Mouse (Mus musculus): ENCODE measurements around the gene Gli3. TPM values are rescaled to one million over a fixed set of nuclear protein-coding genes. Genes with fewer than 3 reads are reported as not detected.

The Gli3 gene
- polyA plus RNA-seq, 1 experiment from 2014 or later, result 23.1 TPM

DNA sequence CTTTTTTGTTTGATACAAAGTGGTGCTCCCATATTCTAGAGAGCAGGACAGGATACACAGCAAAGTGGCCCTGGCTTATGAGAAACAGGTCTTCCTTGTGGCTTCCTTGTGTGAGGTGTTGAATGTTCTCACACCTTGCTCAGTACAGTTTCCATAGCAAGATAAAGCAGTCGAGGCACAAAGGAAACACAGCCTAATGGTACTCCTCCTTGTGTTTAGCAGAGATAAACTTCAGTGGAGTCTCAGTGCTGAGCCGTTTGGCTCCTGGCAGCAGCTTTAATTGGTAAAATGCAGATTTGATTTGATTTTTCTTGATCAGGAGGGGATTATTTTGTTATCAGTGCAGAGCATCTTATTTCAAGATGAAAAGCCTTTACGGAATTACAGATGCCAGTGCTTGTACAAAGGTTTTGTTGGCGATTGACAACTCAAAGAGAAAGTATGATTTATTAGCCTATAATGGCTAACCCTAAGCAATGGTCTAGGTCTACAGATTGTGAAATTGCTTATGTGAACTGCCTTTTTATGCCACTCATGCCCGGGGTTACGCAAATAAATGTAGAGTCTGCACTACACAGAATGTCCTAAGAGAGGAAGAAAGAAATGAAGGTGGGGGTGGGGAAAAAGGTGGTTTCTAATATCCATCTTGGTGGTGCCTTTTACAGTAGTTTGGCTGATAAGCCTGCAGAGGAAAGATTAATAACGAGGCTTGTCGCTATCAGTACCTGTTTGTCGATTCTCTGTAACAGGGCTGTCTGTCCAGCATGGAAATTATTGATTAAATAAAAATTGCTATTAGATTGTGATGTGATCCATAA is 207.3 kb downstream of the Gli3 start:
- ATAC-seq (ENCODE audit: insufficient number of reproducible peaks, low FRiP score, low TSS enrichment, low read depth), result no peak
- peaks cover 8% of the 10 kb centered on the region; the same call in 1 of the 2 replicates for H3K4me1 ChIP-seq
- H3K9ac ChIP-seq, result no peak overlapping the region
- no peaks in the 10 kb centered on the region for H3K36me3 ChIP-seq
- H3K4me2 ChIP-seq (replicated peaks), result no peak overlapping the region
- WGBS, result 69% methylated on average over 9 of the region's 9 CpGs
- H3K9me3 ChIP-seq (replicated peaks), result no peaks in the 10 kb centered on the region
- H3K27ac ChIP-seq (replicated peaks), result no peak overlapping the region
- H3K27me3 ChIP-seq, result no peaks in the 10 kb centered on the region
- no peak overlapping the region for H3K4me3 ChIP-seq (replicated peaks)

DNA sequence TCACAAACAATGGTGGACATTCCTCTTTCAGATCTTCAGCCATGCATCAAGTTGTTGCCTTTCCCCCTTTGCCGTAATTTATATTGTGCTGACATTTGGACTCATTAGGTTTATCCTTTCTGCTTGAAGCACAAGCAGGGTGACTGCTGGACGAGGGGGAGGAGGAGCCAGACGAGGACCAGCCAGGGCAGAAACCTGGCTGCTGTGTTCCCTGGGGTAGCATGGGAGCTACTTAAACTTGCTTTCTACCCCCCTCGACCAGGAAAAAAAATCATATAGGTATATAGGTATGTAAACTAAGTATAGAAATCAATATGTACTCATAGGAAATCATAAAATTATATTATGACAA is 207.9 kb downstream of the Gli3 start:
- no peaks in the 10 kb centered on the region for H3K9me3 ChIP-seq (replicated peaks)
- no peak for ATAC-seq (ENCODE audit: insufficient number of reproducible peaks, low FRiP score, low TSS enrichment, low read depth)
- no peaks in the 10 kb centered on the region for H3K27me3 ChIP-seq
- peaks cover 2% of the 10 kb centered on the region; the same call in 1 of the 2 replicates for H3K4me1 ChIP-seq
- H3K36me3 ChIP-seq, result no peaks in the 10 kb centered on the region
- H3K27ac ChIP-seq (replicated peaks), result no peak overlapping the region
- no peak overlapping the region for H3K4me3 ChIP-seq (replicated peaks)
- no peak overlapping the region for H3K9ac ChIP-seq
- WGBS, result 67% methylated on average over 4 of the region's 4 CpGs
- no peak overlapping the region for H3K4me2 ChIP-seq (replicated peaks)

DNA sequence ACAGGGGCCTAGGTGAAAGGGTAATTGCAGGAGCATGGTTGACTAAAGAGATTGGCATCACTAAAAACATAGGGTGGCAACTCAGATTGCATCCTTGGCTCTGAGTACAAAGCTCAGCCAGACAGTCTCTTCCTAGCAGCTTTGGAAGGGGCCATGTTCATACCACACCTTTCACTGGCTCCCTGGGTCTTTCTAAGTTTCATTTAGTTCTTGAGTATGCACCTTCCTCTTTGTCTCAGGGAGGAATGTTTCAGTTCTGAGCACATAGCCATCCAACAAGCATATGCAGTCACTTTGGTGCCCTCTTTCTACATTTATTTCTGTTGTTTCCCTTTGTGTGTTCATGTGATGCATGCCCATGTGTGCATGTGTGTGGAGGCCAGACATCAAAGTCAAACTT is 212.4 kb downstream of the Gli3 start:
- Histone ChIP-seq H3K9ac (no peak overlapping the region), H3K27me3 (no peaks in the 10 kb centered on the region), H3K9me3 (replicated peaks) (no peaks in the 10 kb centered on the region), H3K36me3 (no peaks in the 10 kb centered on the region), H3K4me1 (no peaks in the 10 kb centered on the region), H3K4me2 (replicated peaks) (no peak overlapping the region), H3K27ac (replicated peaks) (no peak overlapping the region), H3K4me3 (replicated peaks) (no peak overlapping the region)
- ATAC-seq (ENCODE audit: insufficient number of reproducible peaks, low FRiP score, low TSS enrichment, low read depth), result no peak

DNA sequence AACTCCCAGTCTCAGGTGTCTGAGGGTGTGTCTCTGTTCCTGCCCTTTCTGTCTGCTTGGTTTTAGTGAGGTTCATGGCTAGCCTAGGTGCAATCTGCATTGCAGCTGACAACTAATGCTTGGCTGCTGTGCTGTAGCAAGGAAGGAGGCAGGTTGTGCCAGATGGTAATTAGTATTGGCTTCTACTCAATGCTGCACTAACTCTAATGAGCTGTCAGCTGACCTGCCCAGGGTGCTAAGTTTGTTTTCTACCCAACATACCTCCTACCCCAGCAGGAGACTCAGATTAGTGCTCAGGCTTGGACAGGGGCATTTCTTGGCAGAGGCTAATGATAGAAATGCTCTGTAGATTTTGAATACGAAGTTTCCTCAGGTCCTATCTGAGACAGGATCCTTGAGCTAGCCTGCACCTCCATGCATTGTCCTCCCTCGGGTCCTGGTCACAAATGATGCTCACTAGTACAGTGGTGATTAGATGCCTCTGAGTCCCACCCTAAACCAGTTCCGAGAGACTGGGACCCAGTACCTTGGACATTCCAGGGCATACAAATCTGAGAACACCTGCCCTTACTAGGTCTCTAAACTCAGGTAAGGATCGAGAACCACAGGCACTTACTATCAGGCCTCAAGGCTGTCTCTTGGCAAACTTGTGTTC is 214.2 kb downstream of the Gli3 start:
- H3K4me2 ChIP-seq (replicated peaks), result no peak overlapping the region
- 88% methylated on average over 4 of the region's 4 CpGs for WGBS
- no peak overlapping the region for H3K4me3 ChIP-seq (replicated peaks)
- no peaks in the 10 kb centered on the region for H3K36me3 ChIP-seq
- H3K27me3 ChIP-seq, result no peaks in the 10 kb centered on the region
- no peaks in the 10 kb centered on the region for H3K9me3 ChIP-seq (replicated peaks)
- H3K4me1 ChIP-seq, result no peaks in the 10 kb centered on the region
- ATAC-seq (ENCODE audit: insufficient number of reproducible peaks, low FRiP score, low TSS enrichment, low read depth), result no peak
- H3K9ac ChIP-seq, result no peak overlapping the region
- H3K27ac ChIP-seq (replicated peaks), result no peak overlapping the region

DNA sequence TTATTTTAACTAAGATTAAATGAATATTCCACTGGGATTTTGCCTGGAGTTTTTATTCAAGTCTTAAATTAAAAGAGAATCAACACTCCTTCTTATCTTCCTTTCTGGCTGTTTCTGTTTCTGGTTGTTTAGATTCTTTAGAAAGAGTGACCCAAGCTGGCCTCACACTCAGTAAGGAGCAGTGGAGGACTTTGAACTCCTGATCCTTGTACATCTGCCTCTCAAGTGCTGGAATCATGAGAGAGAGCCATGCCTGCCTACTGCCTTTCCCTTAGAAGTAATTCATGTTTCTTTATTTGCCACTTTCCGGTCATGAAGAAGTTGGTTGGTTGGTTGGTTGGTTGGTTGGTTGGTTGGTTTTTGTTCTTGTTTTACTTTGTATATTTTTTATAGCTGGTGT is 218.5 kb downstream of the Gli3 start:
- Histone ChIP-seq H3K27me3 (no peaks in the 10 kb centered on the region), H3K36me3 (no peaks in the 10 kb centered on the region), H3K9ac (no peak overlapping the region), H3K4me3 (replicated peaks) (no peak overlapping the region), H3K4me2 (replicated peaks) (no peak overlapping the region), H3K4me1 (no peaks in the 10 kb centered on the region), H3K27ac (replicated peaks) (no peak overlapping the region), H3K9me3 (replicated peaks) (no peaks in the 10 kb centered on the region)
- 92% methylated on average over 1 of the region's 1 CpGs for WGBS
- no peak for ATAC-seq (ENCODE audit: insufficient number of reproducible peaks, low FRiP score, low TSS enrichment, low read depth)

DNA sequence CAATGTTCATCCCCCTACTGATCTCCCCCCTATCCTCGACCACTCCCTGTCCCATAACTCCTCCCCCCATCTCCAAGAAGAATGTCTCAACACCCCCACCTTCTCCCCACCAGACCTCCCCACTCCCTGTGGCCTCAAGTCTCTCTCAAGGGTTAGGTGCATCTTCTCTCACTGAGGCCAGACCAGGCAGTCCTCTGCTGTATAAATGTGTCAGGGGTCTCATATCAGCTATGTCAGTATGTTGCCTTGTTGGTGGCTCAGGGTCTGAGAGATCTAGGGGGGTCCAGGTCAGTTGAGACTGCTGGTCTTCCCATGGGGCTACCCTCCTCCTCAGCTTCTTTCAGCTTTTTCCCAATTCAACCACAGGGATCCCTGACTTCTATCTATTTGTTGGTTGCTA is 220.0 kb downstream of the Gli3 start:
- no peaks in the 10 kb centered on the region for H3K9me3 ChIP-seq (replicated peaks)
- H3K4me3 ChIP-seq (replicated peaks), result no peak overlapping the region
- H3K27me3 ChIP-seq, result no peaks in the 10 kb centered on the region
- WGBS, result 44% methylated on average over 1 of the region's 1 CpGs
- H3K4me1 ChIP-seq, result no peaks in the 10 kb centered on the region
- no peak overlapping the region for H3K9ac ChIP-seq
- H3K4me2 ChIP-seq (replicated peaks), result no peak overlapping the region
- H3K36me3 ChIP-seq, result no peaks in the 10 kb centered on the region
- no peak for ATAC-seq (ENCODE audit: insufficient number of reproducible peaks, low FRiP score, low TSS enrichment, low read depth)
- H3K27ac ChIP-seq (replicated peaks), result no peak overlapping the region

DNA sequence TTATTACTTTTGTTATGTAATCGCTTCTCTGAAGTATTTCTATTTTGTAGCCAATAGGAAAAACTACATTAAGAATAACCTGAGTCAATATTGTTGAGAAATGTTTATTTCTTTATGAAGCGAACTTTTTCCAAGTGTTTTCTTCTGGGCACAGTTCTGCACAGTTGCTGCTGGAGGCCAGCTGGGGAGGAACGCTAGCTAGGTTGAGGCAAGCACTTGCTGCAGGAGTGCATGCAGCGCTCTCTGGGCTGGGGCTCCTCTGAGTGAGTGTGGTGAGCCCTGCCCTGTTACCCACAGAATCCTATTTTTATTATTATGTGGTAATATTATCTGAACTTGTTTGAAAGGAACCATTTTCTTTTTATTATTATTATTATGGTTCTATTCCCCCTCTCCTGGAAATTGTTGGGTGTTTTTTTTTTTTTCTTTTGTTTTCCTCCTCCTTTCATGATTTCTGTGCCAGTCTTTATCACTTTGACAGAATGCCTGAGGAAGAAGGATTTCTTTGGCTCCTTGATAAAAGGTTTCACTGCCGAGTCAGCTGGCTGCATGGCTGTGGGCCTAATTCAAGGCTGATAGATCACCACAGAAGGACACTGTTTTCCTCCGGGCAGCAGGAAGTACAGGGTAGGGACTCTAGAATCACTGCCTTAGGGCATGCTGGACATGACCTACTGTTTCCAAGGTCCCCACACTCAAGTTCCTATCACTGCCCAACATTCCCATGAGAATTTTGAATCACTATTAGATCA is 225.2 kb downstream of the Gli3 start:
- H3K9ac ChIP-seq, result no peak overlapping the region
- H3K27me3 ChIP-seq, result no peaks in the 10 kb centered on the region
- ATAC-seq (ENCODE audit: insufficient number of reproducible peaks, low FRiP score, low TSS enrichment, low read depth), result no peak
- no peaks in the 10 kb centered on the region for H3K36me3 ChIP-seq
- no peak overlapping the region for H3K27ac ChIP-seq (replicated peaks)
- no peaks in the 10 kb centered on the region for H3K4me1 ChIP-seq
- no peaks in the 10 kb centered on the region for H3K9me3 ChIP-seq (replicated peaks)
- no peak overlapping the region for H3K4me3 ChIP-seq (replicated peaks)
- H3K4me2 ChIP-seq (replicated peaks), result no peak overlapping the region
- WGBS, result 75% methylated on average over 6 of the region's 6 CpGs

DNA sequence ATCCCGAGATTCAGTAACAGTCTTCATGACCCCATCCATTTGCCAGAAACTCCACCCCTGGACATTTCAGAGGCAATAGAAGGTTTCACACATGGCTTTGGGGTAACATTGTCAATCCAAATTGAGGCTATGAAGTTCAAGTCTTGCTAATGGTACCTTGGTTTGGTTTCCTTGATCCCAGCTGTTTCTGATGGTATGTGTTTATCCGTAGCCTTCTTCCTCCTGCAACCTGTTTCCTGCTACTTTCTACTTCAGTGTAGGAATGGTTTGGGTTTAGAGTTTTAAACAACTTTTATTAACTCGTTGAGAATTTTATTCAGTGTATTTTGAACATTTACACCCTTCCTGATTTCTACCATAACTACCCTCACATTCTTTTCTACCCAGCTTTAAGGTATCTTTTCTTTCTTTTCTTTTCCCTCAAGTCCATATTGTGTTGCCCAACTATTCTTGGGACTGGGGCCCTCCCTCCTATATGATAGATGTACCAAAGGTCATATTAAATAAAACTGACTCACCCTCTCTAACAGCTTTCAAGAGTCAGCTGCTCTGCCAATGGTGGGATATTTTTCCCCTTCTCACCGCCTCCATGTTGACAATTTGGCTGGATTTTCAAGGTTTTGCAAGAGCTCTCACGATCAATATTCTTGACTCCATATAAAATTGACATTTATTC is 225.9 kb downstream of the Gli3 start:
- Histone ChIP-seq H3K4me3 (replicated peaks) (no peak overlapping the region), H3K27me3 (no peaks in the 10 kb centered on the region), H3K36me3 (no peaks in the 10 kb centered on the region), H3K9ac (no peak overlapping the region), H3K4me2 (replicated peaks) (no peak overlapping the region), H3K9me3 (replicated peaks) (no peaks in the 10 kb centered on the region), H3K4me1 (no peaks in the 10 kb centered on the region), H3K27ac (replicated peaks) (no peak overlapping the region)
- no peak for ATAC-seq (ENCODE audit: insufficient number of reproducible peaks, low FRiP score, low TSS enrichment, low read depth)
- WGBS, result 84% methylated on average over 5 of the region's 5 CpGs

DNA sequence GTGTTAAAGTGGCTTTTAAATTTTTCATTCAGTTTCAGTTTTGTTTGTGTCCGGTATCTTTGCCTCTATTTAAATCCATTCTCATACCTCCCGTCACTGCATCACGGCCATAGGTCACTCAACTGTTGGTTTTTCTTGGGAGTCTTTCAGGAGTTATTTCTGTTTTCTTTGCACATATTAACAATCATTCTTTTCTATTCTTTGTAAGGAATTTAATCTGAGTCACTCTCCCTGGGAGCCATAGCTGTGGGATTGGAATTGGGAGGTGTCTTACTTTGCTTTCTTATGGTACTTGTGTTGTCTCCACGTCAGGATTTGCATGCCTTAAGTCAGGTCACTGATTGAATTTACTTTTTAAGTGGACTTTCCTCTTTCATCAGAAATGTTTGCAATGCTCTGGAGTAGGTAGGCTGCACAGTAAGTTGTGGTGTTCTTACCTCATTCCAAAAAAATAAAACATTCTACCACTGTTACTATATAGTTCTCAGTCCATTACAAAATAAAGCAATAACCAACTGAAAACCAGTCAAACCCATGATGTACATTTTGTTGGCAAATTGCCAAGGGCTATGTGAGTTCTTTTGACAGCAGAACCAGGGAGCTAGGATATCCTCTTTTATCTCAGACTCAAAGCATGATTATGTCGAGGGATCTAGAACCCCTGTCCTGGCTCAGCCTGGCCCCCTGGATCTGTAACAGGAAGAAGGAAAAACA is 228.9 kb downstream of the Gli3 start:
- H3K4me3 ChIP-seq (replicated peaks), result no peak overlapping the region
- H3K9ac ChIP-seq, result no peak overlapping the region
- no peak for ATAC-seq (ENCODE audit: insufficient number of reproducible peaks, low FRiP score, low TSS enrichment, low read depth)
- H3K27ac ChIP-seq (replicated peaks), result no peak overlapping the region
- no peaks in the 10 kb centered on the region for H3K36me3 ChIP-seq
- no peaks in the 10 kb centered on the region for H3K9me3 ChIP-seq (replicated peaks)
- 63% methylated on average over 5 of the region's 5 CpGs for WGBS
- H3K27me3 ChIP-seq, result no peaks in the 10 kb centered on the region
- no peak overlapping the region for H3K4me2 ChIP-seq (replicated peaks)
- H3K4me1 ChIP-seq, result no peaks in the 10 kb centered on the region

DNA sequence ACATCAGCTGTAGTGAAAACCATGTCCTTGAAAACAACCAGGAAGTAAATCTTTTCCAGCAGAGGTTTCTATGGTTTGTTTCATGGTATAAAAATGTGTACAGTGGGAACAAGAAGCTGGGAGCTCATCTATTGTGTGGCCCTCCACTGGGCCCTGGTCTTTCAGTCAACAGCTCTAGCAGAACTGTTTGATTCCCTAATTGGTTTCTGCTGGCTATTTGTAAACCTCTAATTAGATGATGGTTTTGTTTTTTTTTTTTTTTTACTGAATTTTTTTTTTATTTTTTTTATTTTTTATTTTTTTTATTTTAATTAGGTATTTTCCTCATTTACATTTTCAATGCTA is 229.4 kb downstream of the Gli3 start:
- no peaks in the 10 kb centered on the region for H3K27me3 ChIP-seq
- no peak overlapping the region for H3K9ac ChIP-seq
- no peaks in the 10 kb centered on the region for H3K4me1 ChIP-seq
- no peak for ATAC-seq (ENCODE audit: insufficient number of reproducible peaks, low FRiP score, low TSS enrichment, low read depth)
- H3K4me2 ChIP-seq (replicated peaks), result no peak overlapping the region
- H3K27ac ChIP-seq (replicated peaks), result no peak overlapping the region
- H3K36me3 ChIP-seq, result no peaks in the 10 kb centered on the region
- H3K9me3 ChIP-seq (replicated peaks), result no peaks in the 10 kb centered on the region
- H3K4me3 ChIP-seq (replicated peaks), result no peak overlapping the region

DNA sequence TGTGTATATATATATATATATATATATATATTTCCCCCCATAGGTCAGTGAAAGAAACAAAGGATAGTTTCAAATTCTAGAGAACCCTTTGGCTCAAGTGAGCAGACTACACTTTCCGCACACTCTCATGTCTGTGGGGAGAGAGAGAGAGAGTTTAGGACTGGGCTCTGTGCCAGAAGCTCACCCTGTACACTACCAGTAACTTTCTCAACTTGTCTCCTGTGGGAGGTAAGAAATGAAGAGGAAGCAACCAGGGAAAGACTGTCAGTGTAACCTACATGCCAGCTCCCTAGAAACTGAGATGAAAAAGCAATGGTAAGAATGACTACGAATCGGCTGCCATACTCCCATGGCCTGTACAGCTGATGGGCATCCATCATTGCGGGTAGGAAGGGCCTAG is 235.2 kb downstream of the Gli3 start:
- H3K36me3 ChIP-seq, result no peaks in the 10 kb centered on the region
- H3K27ac ChIP-seq (replicated peaks), result no peak overlapping the region
- H3K4me1 ChIP-seq, result no peaks in the 10 kb centered on the region
- H3K4me2 ChIP-seq (replicated peaks), result no peak overlapping the region
- no peak for ATAC-seq (ENCODE audit: insufficient number of reproducible peaks, low FRiP score, low TSS enrichment, low read depth)
- no peak overlapping the region for H3K9ac ChIP-seq
- 88% methylated on average over 4 of the region's 4 CpGs for WGBS
- H3K27me3 ChIP-seq, result no peaks in the 10 kb centered on the region
- no peak overlapping the region for H3K4me3 ChIP-seq (replicated peaks)
- H3K9me3 ChIP-seq (replicated peaks), result no peaks in the 10 kb centered on the region
